Mouse (Mus musculus) neutrophil, adult 83 days (primary cell): ENCODE measurements around the gene Zfp524. TPM values are rescaled to one million over a fixed set of nuclear protein-coding genes. Genes with fewer than 3 reads are reported as not detected.

Source experiments
- total RNA-seq, 2 experiments: library from RNA; stranded (reverse); gene quantifications; one replicate each; pipeline ENCODE4 v1.2.4; 2023

Gene Zfp524
- 10 to 100 TPM; 13.7 to 14.8 TPM for total RNA-seq

GRCm38 (mm10) chr7:5014251-5015117 lies at the start of gene Zfp524, which contains the start of gene Fiz1:
Gene Zfp524 (plus strand): TSS chr7:5014415.
Gene Fiz1 (minus strand): TSS chr7:5014697.

GRCm38 (mm10) chr7:4971068-4971467 lies 43.1 kb upstream of the Zfp524 start, which contains the start of gene Sbk3:
Gene Sbk3 (minus strand): TSS chr7:4971168.

GRCm38 (mm10) chr7:4996003-4996895 lies 18.0 kb upstream of the Zfp524 start, which contains the start of gene Zfp579:
Gene Zfp579 (minus strand): TSS chr7:4996158.

GRCm38 (mm10) chr7:5015118-5016001 lies 1.1 kb downstream of the Zfp524 start, which contains the start of gene Gm44973:
Gene Gm44973 (plus strand): TSS chr7:5015496.

DNA sequence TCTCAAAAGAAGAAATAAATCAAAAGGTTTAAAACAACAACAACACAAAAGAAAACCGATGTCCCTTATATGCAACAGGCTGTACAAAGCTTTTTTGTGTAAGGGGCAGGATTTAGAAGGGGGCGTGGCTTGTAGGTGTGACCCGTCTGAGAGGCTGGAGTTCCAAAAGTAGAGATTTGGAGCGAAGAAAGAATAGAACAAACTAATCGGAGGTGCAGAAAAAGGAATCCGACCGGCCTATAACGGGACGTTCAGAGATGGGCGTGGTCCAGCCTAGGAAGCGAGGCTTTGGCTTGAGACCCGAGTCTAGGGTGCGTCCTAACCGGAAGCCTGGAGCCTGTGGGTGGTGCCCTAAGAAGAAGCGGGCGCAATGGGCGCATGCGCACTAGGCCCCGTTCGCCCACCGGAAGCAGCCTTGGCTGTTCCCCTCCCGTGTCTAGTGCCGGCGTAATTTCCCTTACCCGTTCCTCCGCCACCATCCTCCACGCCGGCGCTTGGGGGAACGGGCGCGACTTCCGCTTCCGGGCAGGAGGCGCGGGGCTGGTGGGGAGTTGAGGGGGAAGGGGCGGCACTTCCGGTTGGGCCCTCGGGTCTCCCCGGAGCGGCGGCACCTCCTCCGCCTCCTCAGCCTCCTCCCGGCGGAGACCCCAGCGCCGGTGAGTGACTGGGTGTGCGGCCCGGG lies 5.9 kb downstream of the Zfp524 start, which contains the start of the genes Zfp865 and Ccdc106:
Gene Zfp865, plus strand, starts transcription at position 377 of the 682 bp plus-strand sequence.
Gene Ccdc106, plus strand, starts transcription at position 554 of the 682 bp plus-strand sequence.

GRCm38 (mm10) chr7:5033818-5034217 lies 19.6 kb downstream of the Zfp524 start, which contains the start of gene 4632433K11Rik:
Gene 4632433K11Rik (plus strand): TSS chr7:5034118.

DNA sequence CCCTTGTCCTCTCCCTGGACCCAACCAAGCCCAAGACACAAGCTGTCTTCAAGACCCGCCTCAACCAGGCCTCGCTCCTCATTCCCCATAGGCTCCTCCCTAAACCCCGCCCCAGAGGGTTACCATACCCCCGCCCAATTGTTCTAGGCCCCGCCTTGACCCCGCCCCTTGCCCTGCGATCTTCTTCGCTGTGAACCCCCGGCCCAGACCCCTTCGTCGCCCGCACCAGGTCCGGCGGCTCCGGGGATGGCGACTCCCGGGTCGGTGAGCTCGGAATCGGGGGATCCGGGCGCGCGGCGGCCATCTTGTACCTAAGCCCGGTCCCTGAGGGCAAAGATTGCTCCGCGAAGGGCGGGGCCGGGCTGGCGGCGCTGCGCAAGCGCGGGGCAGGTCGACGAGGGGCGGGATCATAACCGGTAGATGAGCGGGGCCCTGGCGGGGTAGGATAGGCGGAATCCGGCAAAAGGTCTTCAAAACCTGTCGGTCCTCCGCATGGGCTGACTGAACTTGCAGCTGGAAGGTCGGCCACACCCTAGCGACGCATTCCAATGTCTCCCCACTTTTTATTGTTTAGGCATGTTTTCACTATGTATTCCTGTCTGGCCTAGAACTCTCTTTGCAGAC lies 24.0 kb downstream of the Zfp524 start, which contains the start of gene Zfp784:
Gene Zfp784, minus strand, starts transcription at position 338 of the 624 bp plus-strand sequence.

GRCm38 (mm10) chr7:5051193-5052192 lies 37.3 kb downstream of the Zfp524 start, which contains the start of gene Zfp580:
Gene Zfp580 (plus strand): TSS chr7:5051538.

GRCm38 (mm10) chr7:5061774-5062359 lies 47.7 kb downstream of the Zfp524 start, which contains the start of gene U2af2:
Gene U2af2 (plus strand): TSS chr7:5062143.

Other genes with a start within 250 kb of the Zfp524 start
- gene Fam71e2, start 243.1 kb upstream of the Zfp524 start, total RNA-seq: not detected
- not detected for gene Il11, start 231.6 kb upstream of the Zfp524 start, total RNA-seq
- gene Tmem190, start 231.5 kb upstream of the Zfp524 start, total RNA-seq: not detected
- gene Tmem238, start 224.8 kb upstream of the Zfp524 start, total RNA-seq: 1 to 10 TPM; 2.1 to 2.4 TPM
- gene Rpl28, start 221.5 kb upstream of the Zfp524 start, total RNA-seq: 1,000 to 10,000 TPM in 1 of 2 experiments, 100 to 1,000 TPM in 1; 932 to 1,065 TPM
- gene Ube2s, start 201.8 kb upstream of the Zfp524 start, total RNA-seq: 100 to 1,000 TPM; 229 to 230 TPM
- not detected for gene Shisa7, start 169.7 kb upstream of the Zfp524 start, total RNA-seq
- gene Isoc2b, start 144.2 kb upstream of the Zfp524 start, total RNA-seq: 1 to 10 TPM; 4.5 to 7.4 TPM
- 1 to 10 TPM; 5.8 to 7.4 TPM for gene Isoc2a, start 137.3 kb upstream of the Zfp524 start, total RNA-seq
- gene Gm36210, start 107.9 kb upstream of the Zfp524 start, total RNA-seq: not detected
- gene Zfp628, start 99.2 kb upstream of the Zfp524 start, total RNA-seq: 10 to 100 TPM; 12.6 to 13.0 TPM
- gene Nat14, start 92.4 kb upstream of the Zfp524 start, total RNA-seq: 1 to 10 TPM; 2.3 to 3.0 TPM
- gene Ssc5d, start 88.6 kb upstream of the Zfp524 start, total RNA-seq: under 1 TPM; 0.07 to 0.42 TPM
- gene Sbk2, start 50.0 kb upstream of the Zfp524 start, total RNA-seq: not detected
- gene Sbk3, start 43.2 kb upstream of the Zfp524 start, total RNA-seq: not detected
- gene Zfp579, start 18.3 kb upstream of the Zfp524 start, total RNA-seq: 1 to 10 TPM; 4.7 to 5.2 TPM
- gene Fiz1, start 282 bp downstream of the Zfp524 start, total RNA-seq: 10 to 100 TPM; 26.8 to 27.6 TPM
- not detected for gene Gm44973, start 1.1 kb downstream of the Zfp524 start, total RNA-seq
- 10 to 100 TPM; 28.4 to 28.5 TPM for gene Zfp865, start 6.0 kb downstream of the Zfp524 start, total RNA-seq
- gene Ccdc106, start 6.1 kb downstream of the Zfp524 start, total RNA-seq: under 1 TPM; 0.42 to 0.70 TPM
- gene 4632433K11Rik, start 19.7 kb downstream of the Zfp524 start, total RNA-seq: under 1 TPM in 1 of 2 experiments, not detected in 1; 0.71 TPM
- gene Zfp784, start 24.0 kb downstream of the Zfp524 start, total RNA-seq: 1 to 10 TPM; 2.1 to 2.6 TPM
- not detected for gene Zfp580, start 37.1 kb downstream of the Zfp524 start, total RNA-seq
- 100 to 1,000 TPM; 211 to 222 TPM for gene U2af2, start 47.7 kb downstream of the Zfp524 start, total RNA-seq
- gene Epn1, start 65.8 kb downstream of the Zfp524 start, total RNA-seq: 100 to 1,000 TPM; 143 to 145 TPM
- gene Rfpl4, start 102.5 kb downstream of the Zfp524 start, total RNA-seq: not detected
- not detected for gene Rasl2-9, start 111.5 kb downstream of the Zfp524 start, total RNA-seq
- not detected for gene Vmn1r55, start 135.3 kb downstream of the Zfp524 start, total RNA-seq
- not detected for gene Vmn1r56, start 182.3 kb downstream of the Zfp524 start, total RNA-seq
- gene Vmn1r57, start 204.1 kb downstream of the Zfp524 start, total RNA-seq: not detected